15 mouse cellular contexts compared by ENCODE assay signal in genomic region chr12:109057736-109058135, GRCm38 (mm10). TPM values are rescaled to one million over a fixed set of nuclear protein-coding genes. Genes with fewer than 3 reads are reported as not detected.
A peak's percentile ranks its signal among the peaks of the same experiment; 100 is the strongest.
DNase-seq lines count a peak whose midpoint lies in the region; TF ChIP-seq lines count a peak whose summit lies in the region.
"Had no signal": no experiment of that assay in that cellular context is flagged by ENCODE, and none has a peak within 500 bp of the region (broad histone marks: within the 10 kb centered on the region; RNA-seq: fewer than 3 reads in every experiment).

No protein-coding gene starts in this region.

- WGBS in thymus, adult 2 months: 14% methylated on average over 4 of the region's 4 CpGs

- peak overlapping the region; percentile 91 for H3K27ac ChIP-seq in thymus, adult 2 months (ENCODE audit: control insufficient read depth, insufficient read depth, low read length)
- H3K27ac ChIP-seq: embryonic facial prominence, embryonic 10.5 days; hindbrain, embryonic 12.5 days had no signal

- DNase-seq in right cerebral cortex, postnatal 14 days: peak; percentile 4
- DNase-seq in right cerebral cortex, postnatal 36 days (ENCODE audit: low spot score in 2 of 2): no peak
- DNase-seq in thymus, adult 2 months: peak; percentile 51
- DNase-seq in thymus, postnatal 25 days: peak; percentile 53
- no peak for DNase-seq in kidney, adult 18-20 months
- no peak for DNase-seq in lung, postnatal 10 days
- DNase-seq: adrenal gland, adult 2 months; adrenal gland, postnatal 25 days; cerebellum, adult 18-20 months; cerebellum, postnatal 10 days; gastrocnemius, postnatal 10 days; heart, adult 18-20 months had no signal

- H3K27me3 ChIP-seq in thymus, adult 2 months (ENCODE audit: control insufficient read depth, insufficient read depth, low read length): peaks cover 6% of the 10 kb centered on the region

- H3K4me3 ChIP-seq in thymus, adult 2 months (ENCODE audit: control insufficient read depth, insufficient read depth, low read length): no peak overlapping the region
- H3K4me3 ChIP-seq: embryonic facial prominence, embryonic 10.5 days; heart, embryonic 12.5 days; hindbrain, embryonic 12.5 days had no signal

- no peaks in the 10 kb centered on the region for H3K36me3 ChIP-seq in thymus, adult 2 months (ENCODE audit: control insufficient read depth, insufficient read depth, low read length)
- H3K36me3 ChIP-seq: embryonic facial prominence, embryonic 10.5 days; heart, embryonic 12.5 days; hindbrain, embryonic 12.5 days had no signal

- TF ChIP-seq CTCF in thymus, adult 2 months (IDR thresholded peaks at IDR 0.05; ENCODE audit: borderline replicate concordance, control insufficient read depth, extremely low read depth, insufficient read depth, low read length, poor library complexity): no peak

- TF ChIP-seq POLR2A in thymus, adult 2 months (IDR thresholded peaks at IDR 0.05; ENCODE audit: control insufficient read depth, extremely low read depth, insufficient read depth, low read length, poor library complexity): no peak

- H3K4me1 ChIP-seq in thymus, adult 2 months (replicated peaks; ENCODE audit: control insufficient read depth, insufficient read depth, low read length): peaks cover 42% of the 10 kb centered on the region

RNA-seq across cellular contexts. Expression of gene Begain, which starts 10.3 kb away (rescaled TPM):
- polyA plus RNA-seq in thymus, adult 2 months (2012; rRNA removed): 19.9 and 21.6 TPM in 2 replicates

Comparison
In these comparisons a context has a peak if more than half of its experiments do, and no peak if none do; other contexts are left out.
1. DNase-seq: peak in right cerebral cortex, postnatal 14 days (single experiment), thymus, adult 2 months (single experiment) and thymus, postnatal 25 days (single experiment); none in right cerebral cortex, postnatal 36 days (0 of 2), kidney, adult 18-20 months (single experiment) and lung, postnatal 10 days (single experiment).